Mouse (Mus musculus): Measurements from ENCODE around the gene Fam71e2. TPM values are rescaled to one million over a fixed set of nuclear protein-coding genes. Genes with fewer than 3 reads are reported as not detected.

The Fam71e2 gene
- polyA plus RNA-seq, 1 experiment from 2014 or later, result not detected

DNA sequence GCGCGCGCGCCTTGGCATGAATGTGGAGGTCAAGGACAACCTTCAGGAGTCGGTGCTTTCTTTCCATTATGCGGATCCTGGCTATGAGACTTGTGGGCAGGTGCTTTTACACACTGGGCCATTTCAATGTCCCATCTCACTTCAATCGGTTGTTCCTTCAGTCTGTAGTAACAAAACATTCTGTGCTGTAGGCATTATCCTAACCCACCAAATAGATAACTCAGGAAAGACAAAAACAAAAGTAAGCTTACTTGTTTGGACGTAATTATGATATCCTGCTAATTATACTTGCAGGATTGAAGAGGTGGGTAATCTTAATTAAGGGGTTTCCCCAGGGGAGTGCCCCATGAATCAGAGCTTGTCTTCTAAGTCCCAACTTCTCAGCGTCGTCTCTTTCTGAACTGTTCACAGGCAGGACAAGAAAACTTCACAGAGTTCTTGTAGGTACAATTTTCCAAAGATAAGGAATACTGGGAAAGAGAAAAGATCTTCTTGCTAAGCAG is 32.0 kb downstream of the Fam71e2 start:
- Histone ChIP-seq H3K36me3 (ENCODE audit: control insufficient read depth, insufficient read depth, low read length) (0 out of 2 replicates have a peak, but pooled peaks cover 3% of the 10 kb centered on the region), H3K27ac (ENCODE audit: low read depth, low read length) (peak overlapping the region; percentile 52), H3K9me3 (replicated peaks; ENCODE audit: control insufficient read depth, low read length) (no peaks in the 10 kb centered on the region), H3K27me3 (ENCODE audit: control insufficient read depth, insufficient read depth, low read length) (no peaks in the 10 kb centered on the region), H3K9ac (ENCODE audit: low read depth, low read length) (peak overlapping the region; percentile 50; the same call in 1 of the 2 replicates), H3K4me3 (ENCODE audit: low read depth, low read length) (peak overlapping the region; percentile 41), H3K4me1 (ENCODE audit: control insufficient read depth, insufficient read depth, low read length) (peaks cover 20% of the 10 kb centered on the region), H3K4me2 (peak overlapping the region; percentile 78)
- no peak for ATAC-seq (replicated peaks; ENCODE audit: insufficient number of reproducible peaks, low FRiP score, low TSS enrichment)
- WGBS (ENCODE audit: insufficient replicate concordance), result 44% methylated on average over 10 of the region's 10 CpGs

DNA sequence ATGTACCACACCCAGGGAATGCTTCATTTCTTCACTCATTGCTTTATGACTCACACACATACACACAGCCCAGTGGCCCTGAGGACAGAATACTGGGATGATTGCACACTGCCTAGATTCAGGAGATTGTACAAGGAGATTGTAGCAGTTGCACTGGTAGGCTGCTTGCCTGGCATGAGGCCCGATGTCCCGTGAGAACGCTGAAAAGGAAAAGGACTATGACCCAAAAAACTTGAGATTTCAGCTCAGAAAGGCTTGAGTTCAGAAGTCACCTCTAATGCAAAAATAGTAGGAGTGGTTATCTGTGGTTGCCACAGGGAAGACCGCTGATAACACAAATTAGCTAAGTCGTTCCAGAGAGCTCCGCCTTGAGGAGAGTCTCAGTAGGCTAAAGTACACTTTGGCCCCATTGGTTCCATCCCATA is 38.1 kb downstream of the Fam71e2 start:
- H3K27me3 ChIP-seq (ENCODE audit: control insufficient read depth, insufficient read depth, low read length), result no peaks in the 10 kb centered on the region
- ATAC-seq (replicated peaks; ENCODE audit: insufficient number of reproducible peaks, low FRiP score, low TSS enrichment), result no peak
- H3K4me1 ChIP-seq (ENCODE audit: control insufficient read depth, insufficient read depth, low read length), result no peaks in the 10 kb centered on the region
- H3K27ac ChIP-seq (ENCODE audit: low read depth, low read length), result no peak overlapping the region
- no peak overlapping the region for H3K4me2 ChIP-seq
- no peak overlapping the region for H3K9ac ChIP-seq (ENCODE audit: low read depth, low read length)
- 51% methylated on average over 6 of the region's 6 CpGs for WGBS (ENCODE audit: insufficient replicate concordance)
- H3K4me3 ChIP-seq (ENCODE audit: low read depth, low read length), result no peak overlapping the region
- no peaks in the 10 kb centered on the region for H3K9me3 ChIP-seq (replicated peaks; ENCODE audit: control insufficient read depth, low read length)
- no peaks in the 10 kb centered on the region for H3K36me3 ChIP-seq (ENCODE audit: control insufficient read depth, insufficient read depth, low read length)

DNA sequence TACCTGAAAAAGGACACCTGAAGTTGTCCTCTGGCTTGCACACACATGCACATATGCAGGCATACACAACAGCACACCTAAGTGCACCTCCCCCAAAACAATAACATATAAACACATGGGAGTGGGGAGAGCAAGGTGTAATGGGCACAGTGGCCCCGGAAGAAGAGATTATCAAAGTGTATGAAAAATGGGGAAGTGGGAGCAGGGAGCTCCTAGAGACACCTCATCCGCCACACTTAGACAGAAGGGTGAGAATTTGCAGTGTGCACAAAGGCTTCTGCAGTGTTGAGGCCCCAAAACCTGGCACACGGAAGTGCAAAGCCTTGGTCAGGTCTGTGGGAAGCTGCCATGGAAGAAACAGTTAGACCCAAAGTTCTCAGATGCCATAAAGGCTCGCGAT is 40.0 kb downstream of the Fam71e2 start:
- Histone ChIP-seq H3K4me2 (no peak overlapping the region), H3K9ac (ENCODE audit: low read depth, low read length) (no peak overlapping the region), H3K4me1 (ENCODE audit: control insufficient read depth, insufficient read depth, low read length) (no peaks in the 10 kb centered on the region), H3K27ac (ENCODE audit: low read depth, low read length) (no peak overlapping the region), H3K36me3 (ENCODE audit: control insufficient read depth, insufficient read depth, low read length) (no peaks in the 10 kb centered on the region), H3K9me3 (replicated peaks; ENCODE audit: control insufficient read depth, low read length) (no peaks in the 10 kb centered on the region), H3K27me3 (ENCODE audit: control insufficient read depth, insufficient read depth, low read length) (no peaks in the 10 kb centered on the region), H3K4me3 (ENCODE audit: low read depth, low read length) (no peak overlapping the region)
- no peak for ATAC-seq (replicated peaks; ENCODE audit: insufficient number of reproducible peaks, low FRiP score, low TSS enrichment)
- WGBS (ENCODE audit: insufficient replicate concordance), result 78% methylated on average over 5 of the region's 5 CpGs

DNA sequence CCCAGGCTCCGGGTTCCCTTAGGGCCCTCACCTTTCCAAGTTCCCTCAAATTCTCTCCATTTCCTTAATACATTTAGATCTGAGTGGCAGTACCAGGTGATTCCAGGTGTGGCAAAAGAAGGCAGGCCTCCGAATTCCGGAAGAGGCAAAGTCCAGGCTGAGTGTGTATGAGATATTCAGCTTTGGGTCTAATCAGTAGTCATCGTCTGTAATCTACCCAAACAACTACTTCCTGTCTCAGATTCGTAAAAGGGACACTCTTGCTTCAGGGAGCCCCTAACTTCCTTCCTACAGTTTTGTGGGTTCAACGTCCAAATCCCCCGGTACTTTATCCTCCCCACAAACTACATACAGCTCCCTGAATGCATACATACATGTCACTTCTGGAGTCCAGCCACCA is 45.9 kb downstream of the Fam71e2 start, which contains the start of gene Tmem150b:
Tmem150b (minus strand) TSS at position 81 of the 400 bp plus-strand sequence.
- no peak for ATAC-seq (replicated peaks; ENCODE audit: insufficient number of reproducible peaks, low FRiP score, low TSS enrichment)
- H3K27me3 ChIP-seq (ENCODE audit: control insufficient read depth, insufficient read depth, low read length), result no peaks in the 10 kb centered on the region
- H3K4me2 ChIP-seq, result no peak within 1 kb of the TSS
- H3K36me3 ChIP-seq (ENCODE audit: control insufficient read depth, insufficient read depth, low read length), result no peaks in the 10 kb centered on the region
- no peak within 1 kb of the TSS for H3K27ac ChIP-seq (ENCODE audit: low read depth, low read length)
- no peaks in the 10 kb centered on the region for H3K4me1 ChIP-seq (ENCODE audit: control insufficient read depth, insufficient read depth, low read length)
- WGBS (ENCODE audit: insufficient replicate concordance), result 66% methylated on average over 7 of the region's 7 CpGs
- H3K4me3 ChIP-seq (ENCODE audit: low read depth, low read length), result no peak within 1 kb of the TSS
- no peak within 1 kb of the TSS for H3K9ac ChIP-seq (ENCODE audit: low read depth, low read length)
- no peaks in the 10 kb centered on the region for H3K9me3 ChIP-seq (replicated peaks; ENCODE audit: control insufficient read depth, low read length)

DNA sequence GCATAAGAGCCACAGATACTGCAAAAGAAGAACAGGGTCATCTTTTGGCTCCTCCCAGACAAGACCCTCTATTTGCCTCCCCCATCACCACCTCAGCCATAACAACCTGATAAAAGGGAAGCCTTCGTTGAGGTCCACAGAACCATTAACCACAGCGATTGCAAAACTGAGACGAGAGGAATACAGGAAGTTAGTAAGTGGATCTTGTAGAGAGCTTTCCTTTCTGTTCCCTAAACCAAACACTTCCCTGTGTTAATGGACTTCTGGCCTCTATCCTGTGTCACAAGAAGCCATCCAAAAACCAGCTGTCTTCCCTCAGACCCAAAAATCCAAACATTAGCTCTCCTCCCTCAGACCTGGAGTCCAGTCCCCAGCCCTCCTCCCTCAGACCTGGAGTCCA is 46.7 kb downstream of the Fam71e2 start:
- ATAC-seq (replicated peaks; ENCODE audit: insufficient number of reproducible peaks, low FRiP score, low TSS enrichment), result no peak
- Histone ChIP-seq H3K27me3 (ENCODE audit: control insufficient read depth, insufficient read depth, low read length) (no peaks in the 10 kb centered on the region), H3K27ac (ENCODE audit: low read depth, low read length) (no peak overlapping the region), H3K4me3 (ENCODE audit: low read depth, low read length) (no peak overlapping the region), H3K4me1 (ENCODE audit: control insufficient read depth, insufficient read depth, low read length) (no peaks in the 10 kb centered on the region), H3K36me3 (ENCODE audit: control insufficient read depth, insufficient read depth, low read length) (no peaks in the 10 kb centered on the region), H3K9ac (ENCODE audit: low read depth, low read length) (no peak overlapping the region), H3K9me3 (replicated peaks; ENCODE audit: control insufficient read depth, low read length) (no peaks in the 10 kb centered on the region), H3K4me2 (no peak overlapping the region)
- 49% methylated on average over 3 of the region's 3 CpGs for WGBS (ENCODE audit: insufficient replicate concordance)

DNA sequence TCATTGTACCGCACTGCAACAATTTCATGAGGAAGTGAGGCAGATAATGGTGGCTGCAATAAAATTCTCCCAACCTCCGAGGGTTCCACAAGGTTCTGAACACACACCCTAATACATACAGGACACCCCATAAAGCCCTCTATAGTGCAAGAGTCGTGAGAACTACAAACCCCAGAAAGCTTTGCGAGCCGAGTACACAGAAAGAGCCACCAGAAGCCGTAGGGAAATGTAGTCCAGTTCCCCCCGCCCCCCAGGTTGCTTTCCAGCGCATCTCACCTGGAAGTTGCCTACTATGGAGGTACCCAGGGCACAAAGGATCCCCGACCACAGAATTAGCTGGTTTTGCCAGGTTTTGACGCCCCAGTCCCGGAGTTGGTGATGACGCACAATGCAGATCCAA is 47.6 kb downstream of the Fam71e2 start:
- H3K4me3 ChIP-seq (ENCODE audit: low read depth, low read length), result peak overlapping the region; percentile 22; the same call in 1 of the 2 replicates
- no peak overlapping the region for H3K27ac ChIP-seq (ENCODE audit: low read depth, low read length)
- H3K27me3 ChIP-seq (ENCODE audit: control insufficient read depth, insufficient read depth, low read length), result no peaks in the 10 kb centered on the region
- no peaks in the 10 kb centered on the region for H3K36me3 ChIP-seq (ENCODE audit: control insufficient read depth, insufficient read depth, low read length)
- no peaks in the 10 kb centered on the region for H3K9me3 ChIP-seq (replicated peaks; ENCODE audit: control insufficient read depth, low read length)
- peak overlapping the region; percentile 59 for H3K4me2 ChIP-seq
- ATAC-seq (replicated peaks; ENCODE audit: insufficient number of reproducible peaks, low FRiP score, low TSS enrichment), result no peak
- 34% methylated on average over 12 of the region's 12 CpGs for WGBS (ENCODE audit: insufficient replicate concordance)
- no peaks in the 10 kb centered on the region for H3K4me1 ChIP-seq (ENCODE audit: control insufficient read depth, insufficient read depth, low read length)
- peak overlapping the region; percentile 46; the same call in 1 of the 2 replicates for H3K9ac ChIP-seq (ENCODE audit: low read depth, low read length)

DNA sequence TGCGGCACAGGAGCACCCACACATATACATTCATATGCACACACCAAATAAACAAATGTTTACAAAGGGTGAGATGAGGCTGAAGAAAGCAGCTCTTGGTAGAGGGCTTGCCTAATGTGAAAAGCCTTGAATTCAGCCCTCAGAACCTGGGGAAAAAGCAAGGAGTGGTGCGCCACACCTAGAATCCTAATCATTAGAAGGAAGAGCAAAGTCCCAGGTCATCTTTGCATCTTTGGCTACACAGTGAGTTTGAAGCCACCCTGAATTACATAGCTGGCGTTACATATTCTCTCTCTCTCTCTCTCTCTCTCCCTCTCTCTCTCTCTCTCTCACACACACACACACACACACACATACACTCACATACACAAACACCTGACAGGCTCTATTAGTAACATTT is 51.8 kb downstream of the Fam71e2 start:
- Histone ChIP-seq H3K9me3 (replicated peaks; ENCODE audit: control insufficient read depth, low read length) (no peaks in the 10 kb centered on the region), H3K27me3 (ENCODE audit: control insufficient read depth, insufficient read depth, low read length) (no peaks in the 10 kb centered on the region), H3K4me3 (ENCODE audit: low read depth, low read length) (no peak overlapping the region), H3K9ac (ENCODE audit: low read depth, low read length) (no peak overlapping the region), H3K27ac (ENCODE audit: low read depth, low read length) (no peak overlapping the region), H3K4me2 (no peak overlapping the region), H3K36me3 (ENCODE audit: control insufficient read depth, insufficient read depth, low read length) (0 out of 2 replicates have a peak, but pooled peaks cover 4% of the 10 kb centered on the region), H3K4me1 (ENCODE audit: control insufficient read depth, insufficient read depth, low read length) (no peaks in the 10 kb centered on the region)
- ATAC-seq (replicated peaks; ENCODE audit: insufficient number of reproducible peaks, low FRiP score, low TSS enrichment), result no peak
- WGBS (ENCODE audit: insufficient replicate concordance), result 88% methylated on average over 3 of the region's 3 CpGs

DNA sequence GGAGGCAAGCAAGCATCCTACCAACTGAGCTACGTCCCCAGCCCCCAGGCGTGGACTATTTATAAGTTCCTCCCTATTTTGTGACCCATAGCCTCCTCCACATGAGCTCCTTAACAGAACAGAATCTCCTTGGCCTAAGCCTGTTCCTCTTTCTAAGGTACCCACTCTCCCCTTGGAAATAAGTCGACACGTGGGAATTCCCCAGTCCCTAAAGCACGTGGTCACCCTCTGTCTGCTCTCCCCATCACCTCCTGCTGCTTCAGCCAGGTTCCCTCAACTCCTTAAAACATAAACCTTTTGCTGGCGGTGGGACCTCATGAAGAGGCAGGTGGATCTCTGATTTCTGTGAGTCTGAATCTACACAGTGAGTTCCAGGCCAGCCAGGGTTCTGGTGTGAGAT is 54.1 kb downstream of the Fam71e2 start:
- ATAC-seq (replicated peaks; ENCODE audit: insufficient number of reproducible peaks, low FRiP score, low TSS enrichment), result no peak
- no peaks in the 10 kb centered on the region for H3K4me1 ChIP-seq (ENCODE audit: control insufficient read depth, insufficient read depth, low read length)
- no peak overlapping the region for H3K27ac ChIP-seq (ENCODE audit: low read depth, low read length)
- no peak overlapping the region for H3K9ac ChIP-seq (ENCODE audit: low read depth, low read length)
- 62% methylated on average over 6 of the region's 6 CpGs for WGBS (ENCODE audit: insufficient replicate concordance)
- H3K4me2 ChIP-seq, result no peak overlapping the region
- no peaks in the 10 kb centered on the region for H3K9me3 ChIP-seq (replicated peaks; ENCODE audit: control insufficient read depth, low read length)
- H3K27me3 ChIP-seq (ENCODE audit: control insufficient read depth, insufficient read depth, low read length), result no peaks in the 10 kb centered on the region
- H3K36me3 ChIP-seq (ENCODE audit: control insufficient read depth, insufficient read depth, low read length), result 0 out of 2 replicates have a peak, but pooled peaks cover 4% of the 10 kb centered on the region
- no peak overlapping the region for H3K4me3 ChIP-seq (ENCODE audit: low read depth, low read length)

DNA sequence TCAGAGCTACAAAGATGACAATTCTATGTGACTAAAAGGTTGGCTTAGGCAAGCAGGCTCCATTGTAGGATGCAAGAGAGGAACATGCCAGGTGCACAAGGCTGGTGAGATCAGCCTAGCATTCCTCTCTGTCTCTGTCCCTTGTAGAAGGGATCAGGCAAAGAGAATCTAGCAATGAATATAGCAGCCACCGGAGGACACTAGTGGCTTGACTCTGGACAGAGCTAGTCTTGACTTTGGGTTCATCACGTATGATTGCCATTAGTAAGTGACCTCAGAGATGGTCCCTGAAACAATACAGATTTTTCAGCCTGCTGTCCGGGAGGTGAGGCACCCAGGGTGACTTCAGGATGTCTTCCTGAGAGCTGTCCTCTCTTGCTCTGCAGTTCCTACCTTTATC is 58.5 kb downstream of the Fam71e2 start:
- no peaks in the 10 kb centered on the region for H3K9me3 ChIP-seq (replicated peaks; ENCODE audit: control insufficient read depth, low read length)
- no peak for ATAC-seq (replicated peaks; ENCODE audit: insufficient number of reproducible peaks, low FRiP score, low TSS enrichment)
- no peak overlapping the region for H3K4me2 ChIP-seq
- H3K4me1 ChIP-seq (ENCODE audit: control insufficient read depth, insufficient read depth, low read length), result no peaks in the 10 kb centered on the region
- H3K4me3 ChIP-seq (ENCODE audit: low read depth, low read length), result no peak overlapping the region
- no peak overlapping the region for H3K9ac ChIP-seq (ENCODE audit: low read depth, low read length)
- no peaks in the 10 kb centered on the region for H3K27me3 ChIP-seq (ENCODE audit: control insufficient read depth, insufficient read depth, low read length)
- no peak overlapping the region for H3K27ac ChIP-seq (ENCODE audit: low read depth, low read length)
- 74% methylated on average over 3 of the region's 3 CpGs for WGBS (ENCODE audit: insufficient replicate concordance)
- H3K36me3 ChIP-seq (ENCODE audit: control insufficient read depth, insufficient read depth, low read length), result peaks cover 21% of the 10 kb centered on the region
